Mouse (Mus musculus): ENCODE measurements around the gene Zfp784.

GRCm38 (mm10) chr7:5051193-5052192 is 13.2 kb upstream of the Zfp784 start, which contains the start of gene Zfp580:
- TF ChIP-seq POLR2A (IDR thresholded peaks at IDR 0.05; ENCODE audit: borderline replicate concordance, control insufficient read depth, low read depth, low read length) = no peak
- no peak for TF ChIP-seq CTCF (IDR thresholded peaks at IDR 0.05; ENCODE audit: control insufficient read depth, insufficient read depth, low read length)
